Mouse (Mus musculus): ENCODE measurements around the gene Spryd4. TPM values are rescaled to one million over a fixed set of nuclear protein-coding genes. Genes with fewer than 3 reads are reported as not detected.
"Not testable (repeated sequence)": the region's sequence is repeated elsewhere in the genome, so short reads cannot be mapped to it uniquely, and the experiment has no call there.

Spryd4 gene
- polyA plus RNA-seq, 1 experiment = 7.8 TPM

DNA sequence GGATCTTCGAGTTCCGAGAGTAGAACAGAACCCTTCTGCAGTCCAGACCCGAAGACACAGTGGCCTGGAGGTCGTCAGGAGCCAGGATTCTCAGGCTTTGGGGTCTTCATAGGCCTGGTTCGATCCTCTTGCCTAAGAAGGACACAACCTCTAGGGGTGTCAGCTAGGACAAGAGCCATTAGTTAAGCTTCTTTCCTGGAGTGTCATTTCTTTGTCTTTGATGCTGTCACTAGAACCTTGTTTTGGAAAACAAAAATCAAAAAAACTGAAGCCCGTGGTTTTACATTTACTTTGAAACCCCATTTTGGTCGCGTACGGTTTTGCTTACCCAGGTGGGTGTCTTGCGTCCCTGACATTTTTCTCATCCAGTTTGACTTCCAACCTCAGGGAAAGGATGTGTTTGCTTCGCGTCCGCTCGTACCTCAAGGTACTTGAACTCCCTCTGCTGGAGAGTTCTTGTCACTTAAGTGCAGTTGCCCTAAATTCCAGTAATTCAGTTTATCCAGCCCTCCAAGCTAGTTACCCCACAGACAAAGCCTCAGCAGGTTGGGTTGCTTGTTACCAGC is 20.9 kb upstream of the Spryd4 start:
- Histone ChIP-seq H3K4me1 (ENCODE audit: control insufficient read depth, insufficient read depth, insufficient read length, low read length) (no peaks in the 10 kb centered on the region), H3K4me3 (ENCODE audit: insufficient read depth, low read depth, low read length) (peak overlapping the region; percentile 84), H3K27ac (replicated peaks; ENCODE audit: low read depth, low read length) (peak overlapping the region; percentile 82)

DNA sequence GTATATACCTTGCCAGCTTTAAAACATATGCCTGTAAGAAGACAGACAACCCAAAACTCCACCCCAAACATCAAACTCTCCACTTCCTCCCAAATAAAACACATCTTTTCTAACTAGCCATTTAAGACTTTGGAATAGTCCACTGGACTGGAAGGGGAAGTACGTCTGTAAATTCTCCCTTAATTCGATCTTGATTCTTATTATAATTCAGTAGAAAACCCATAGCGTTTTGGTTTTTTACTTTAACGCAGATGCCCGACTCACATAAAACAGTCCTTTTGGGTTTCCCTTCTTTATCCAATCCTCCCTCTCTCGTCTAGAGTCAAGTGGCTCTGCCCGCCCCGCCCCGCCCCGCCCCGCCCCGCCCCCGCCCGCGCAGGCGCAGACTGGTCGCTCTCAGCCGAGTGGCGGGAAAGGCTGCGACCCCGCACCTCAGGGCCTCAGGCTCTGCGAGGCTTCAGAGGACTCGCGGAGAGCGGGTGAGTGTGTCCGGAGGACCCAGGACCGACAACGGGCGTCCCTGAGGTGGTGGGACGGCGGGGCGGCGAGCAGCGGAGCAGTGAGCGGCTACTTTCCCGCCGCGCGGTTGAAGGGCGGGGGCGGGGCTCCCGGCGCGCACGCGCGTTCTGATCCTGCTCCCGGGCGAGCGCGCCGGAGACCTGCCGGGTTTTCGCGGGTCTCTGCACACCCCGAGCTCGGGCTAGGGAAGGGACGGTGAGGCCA is 20.3 kb upstream of the Spryd4 start, which contains the start of gene Timeless:
Gene Timeless, plus strand, starts transcription at position 369 of the 723 bp plus-strand sequence.
- H3K4me3 ChIP-seq (ENCODE audit: insufficient read depth, low read depth, low read length) = peak within 1 kb of the TSS; percentile 84
- H3K4me1 ChIP-seq (ENCODE audit: control insufficient read depth, insufficient read depth, insufficient read length, low read length) = no peaks in the 10 kb centered on the region
- peak within 1 kb of the TSS; percentile 82 for H3K27ac ChIP-seq (replicated peaks; ENCODE audit: low read depth, low read length)

GRCm38 (mm10) chr10:128231146-128231545 is 19.5 kb upstream of the Spryd4 start:
- H3K4me1 ChIP-seq (ENCODE audit: control insufficient read depth, insufficient read depth, insufficient read length, low read length) = no peaks in the 10 kb centered on the region
- peak overlapping the region; percentile 84; the same call in 1 of the 2 replicates for H3K4me3 ChIP-seq (ENCODE audit: insufficient read depth, low read depth, low read length)
- H3K27ac ChIP-seq (replicated peaks; ENCODE audit: low read depth, low read length) = no peak overlapping the region

GRCm38 (mm10) chr10:128230582-128230981 is 19.0 kb upstream of the Spryd4 start:
- no peak overlapping the region for H3K27ac ChIP-seq (replicated peaks; ENCODE audit: low read depth, low read length)
- no peaks in the 10 kb centered on the region for H3K4me1 ChIP-seq (ENCODE audit: control insufficient read depth, insufficient read depth, insufficient read length, low read length)
- H3K4me3 ChIP-seq (ENCODE audit: insufficient read depth, low read depth, low read length) = no peak overlapping the region

GRCm38 (mm10) chr10:128228009-128228408 is 16.4 kb upstream of the Spryd4 start:
- Histone ChIP-seq H3K4me3 (ENCODE audit: insufficient read depth, low read depth, low read length) (no peak overlapping the region), H3K4me1 (ENCODE audit: control insufficient read depth, insufficient read depth, insufficient read length, low read length) (no peaks in the 10 kb centered on the region), H3K27ac (replicated peaks; ENCODE audit: low read depth, low read length) (no peak overlapping the region)

GRCm38 (mm10) chr10:128227592-128227991 is 16.0 kb upstream of the Spryd4 start:
- Histone ChIP-seq H3K27ac (replicated peaks; ENCODE audit: low read depth, low read length) (no peak overlapping the region), H3K4me1 (ENCODE audit: control insufficient read depth, insufficient read depth, insufficient read length, low read length) (no peaks in the 10 kb centered on the region), H3K4me3 (ENCODE audit: insufficient read depth, low read depth, low read length) (no peak overlapping the region)

- Histone ChIP-seq H3K27ac (replicated peaks; ENCODE audit: low read depth, low read length) (no peak within 1 kb of the TSS), H3K4me1 (ENCODE audit: control insufficient read depth, insufficient read depth, insufficient read length, low read length) (no peaks in the 10 kb centered on the region), H3K4me3 (ENCODE audit: insufficient read depth, low read depth, low read length) (no peak within 1 kb of the TSS)
Measured at GRCm38 (mm10) chr10:128225538-128225937, 13.9 kb upstream of the Spryd4 start, which contains the start of gene Mip. Gene Mip, plus strand, starts transcription at chr10:128225838.

DNA sequence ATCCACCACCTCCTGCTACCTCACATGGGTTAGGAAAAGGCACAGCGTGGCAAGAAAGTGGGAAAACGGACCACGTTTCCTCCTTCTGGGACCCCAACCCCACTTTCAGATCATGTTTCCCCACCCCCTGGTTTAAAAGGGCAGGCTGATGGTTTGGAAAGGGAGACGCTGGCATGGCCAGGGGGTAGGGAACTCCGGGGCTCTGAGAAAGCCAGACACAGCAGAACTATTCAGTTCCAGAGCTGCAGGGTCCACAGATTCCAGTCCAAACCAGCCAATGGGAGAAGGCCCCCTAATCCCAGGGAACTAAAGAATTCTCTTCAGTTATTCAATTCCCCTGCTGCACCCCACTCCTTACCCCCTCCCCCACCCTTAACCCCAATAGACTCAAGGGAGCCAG is 13.5 kb upstream of the Spryd4 start:
- H3K4me3 ChIP-seq (ENCODE audit: insufficient read depth, low read depth, low read length) = no peak overlapping the region
- H3K27ac ChIP-seq (replicated peaks; ENCODE audit: low read depth, low read length) = no peak overlapping the region
- H3K4me1 ChIP-seq (ENCODE audit: control insufficient read depth, insufficient read depth, insufficient read length, low read length) = no peaks in the 10 kb centered on the region

DNA sequence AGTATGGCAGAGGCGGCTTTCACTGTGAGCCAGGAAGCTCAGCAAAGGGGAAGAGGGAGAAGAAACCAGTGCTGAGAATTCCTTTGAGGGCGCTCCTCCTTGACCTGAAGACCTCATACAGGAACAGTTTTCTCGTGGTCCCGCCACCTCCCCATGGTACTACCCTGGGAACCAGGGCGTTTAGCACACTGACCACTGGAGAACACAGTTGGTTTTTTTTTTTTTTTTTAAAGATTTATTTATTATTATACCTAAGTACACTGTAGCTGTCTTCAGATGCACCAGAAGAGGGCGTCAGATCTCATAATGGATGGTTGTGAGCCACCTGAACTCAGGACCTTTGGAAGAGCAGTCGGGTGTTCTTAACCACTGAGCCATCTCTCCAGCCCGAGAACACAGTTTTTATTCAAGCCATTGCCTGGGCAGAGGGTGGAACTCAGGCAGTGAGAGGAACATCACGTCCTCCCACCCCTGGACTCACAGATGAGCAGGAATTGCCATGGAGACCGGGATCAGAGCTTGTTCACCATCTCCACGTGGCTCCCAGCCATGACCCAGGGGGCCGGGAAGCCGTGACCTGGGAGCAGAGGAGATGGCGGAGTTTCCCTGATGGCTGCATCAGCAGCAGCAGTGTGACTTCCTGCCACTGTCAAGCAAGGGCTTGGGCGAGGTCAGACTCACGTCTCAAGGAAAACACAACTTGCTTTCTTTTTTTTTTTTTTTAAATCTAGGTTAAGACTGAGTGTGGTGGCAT is 10.1 kb upstream of the Spryd4 start:
- Histone ChIP-seq H3K4me1 (ENCODE audit: control insufficient read depth, insufficient read depth, insufficient read length, low read length) (no peaks in the 10 kb centered on the region), H3K4me3 (ENCODE audit: insufficient read depth, low read depth, low read length) (no peak overlapping the region), H3K27ac (replicated peaks; ENCODE audit: low read depth, low read length) (no peak overlapping the region)

GRCm38 (mm10) chr10:128218387-128219117 is 6.9 kb upstream of the Spryd4 start:
- Histone ChIP-seq H3K4me3 (ENCODE audit: insufficient read depth, low read depth, low read length) (no peak overlapping the region), H3K4me1 (ENCODE audit: control insufficient read depth, insufficient read depth, insufficient read length, low read length) (no peaks in the 10 kb centered on the region), H3K27ac (replicated peaks; ENCODE audit: low read depth, low read length) (no peak overlapping the region)

GRCm38 (mm10) chr10:128214981-128215380 is 3.4 kb upstream of the Spryd4 start:
- no peaks in the 10 kb centered on the region for H3K4me1 ChIP-seq (ENCODE audit: control insufficient read depth, insufficient read depth, insufficient read length, low read length)
- no peak overlapping the region for H3K27ac ChIP-seq (replicated peaks; ENCODE audit: low read depth, low read length)
- H3K4me3 ChIP-seq (ENCODE audit: insufficient read depth, low read depth, low read length) = no peak overlapping the region

- not testable (repeated sequence) for H3K4me3 ChIP-seq (ENCODE audit: insufficient read depth, low read depth, low read length); H3K4me1 ChIP-seq (ENCODE audit: control insufficient read depth, insufficient read depth, insufficient read length, low read length); H3K27ac ChIP-seq (replicated peaks; ENCODE audit: low read depth, low read length)
Measured at GRCm38 (mm10) chr10:128214112-128214511, 2.5 kb upstream of the Spryd4 start.

DNA sequence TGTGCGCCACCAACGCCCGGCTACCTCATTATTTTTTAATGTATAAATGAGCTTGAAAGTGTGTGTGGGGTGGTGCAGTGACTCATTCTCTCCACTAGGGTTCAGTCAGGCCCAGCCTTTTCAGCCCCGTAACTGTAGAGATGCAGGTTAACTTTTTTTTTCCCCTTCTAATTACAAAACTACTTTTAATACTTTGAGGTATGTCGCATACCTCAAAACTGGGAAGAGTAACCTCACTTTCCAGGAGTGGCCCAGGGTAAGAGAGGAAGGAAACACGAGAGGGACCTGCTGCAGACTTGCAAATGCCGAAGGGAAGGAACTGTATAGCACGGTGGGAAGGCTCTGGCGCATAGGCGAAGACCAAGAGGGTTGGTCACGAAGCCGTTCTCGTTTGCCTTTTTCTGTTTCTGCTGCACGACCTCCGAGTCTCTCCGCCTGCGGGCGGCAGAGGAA is 1.3 kb upstream of the Spryd4 start:
- Histone ChIP-seq H3K27ac (replicated peaks; ENCODE audit: low read depth, low read length) (no peak overlapping the region), H3K4me3 (ENCODE audit: insufficient read depth, low read depth, low read length) (peak overlapping the region; percentile 44), H3K4me1 (ENCODE audit: control insufficient read depth, insufficient read depth, insufficient read length, low read length) (no peaks in the 10 kb centered on the region)

- Histone ChIP-seq H3K27ac (replicated peaks; ENCODE audit: low read depth, low read length) (peak overlapping the region; percentile 43; the same call in 1 of the 2 replicates), H3K4me1 (ENCODE audit: control insufficient read depth, insufficient read depth, insufficient read length, low read length) (no peaks in the 10 kb centered on the region), H3K4me3 (ENCODE audit: insufficient read depth, low read depth, low read length) (peak overlapping the region; percentile 83)
Measured at GRCm38 (mm10) chr10:128212148-128212547, 541 bp upstream of the Spryd4 start.

DNA sequence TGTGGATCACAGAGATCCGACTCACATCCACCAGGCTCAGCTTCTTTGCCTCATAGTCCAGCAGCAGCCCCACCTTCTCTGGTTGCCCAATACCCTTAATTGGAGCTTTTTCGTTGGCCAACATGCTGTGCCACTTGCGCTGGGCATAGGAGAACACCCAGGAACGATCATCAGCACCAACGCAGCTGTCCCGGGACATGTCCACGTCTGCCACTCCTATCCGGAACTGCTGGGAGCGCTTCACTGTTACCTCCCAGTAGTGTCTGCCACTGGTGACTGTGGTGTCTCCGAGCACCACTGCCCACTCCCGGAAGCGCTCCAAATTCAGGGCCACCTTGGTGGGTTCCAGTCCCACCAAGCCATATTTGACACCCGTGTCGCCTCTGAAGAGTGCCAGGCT is 653 bp downstream of the Spryd4 start:
- Histone ChIP-seq H3K4me1 (ENCODE audit: control insufficient read depth, insufficient read depth, insufficient read length, low read length) (no peaks in the 10 kb centered on the region), H3K27ac (replicated peaks; ENCODE audit: low read depth, low read length) (peak overlapping the region; percentile 59), H3K4me3 (ENCODE audit: insufficient read depth, low read depth, low read length) (peak overlapping the region; percentile 83)

All from brown adipose tissue, adult 24 weeks (tissue).